In the genomic region with DNA sequence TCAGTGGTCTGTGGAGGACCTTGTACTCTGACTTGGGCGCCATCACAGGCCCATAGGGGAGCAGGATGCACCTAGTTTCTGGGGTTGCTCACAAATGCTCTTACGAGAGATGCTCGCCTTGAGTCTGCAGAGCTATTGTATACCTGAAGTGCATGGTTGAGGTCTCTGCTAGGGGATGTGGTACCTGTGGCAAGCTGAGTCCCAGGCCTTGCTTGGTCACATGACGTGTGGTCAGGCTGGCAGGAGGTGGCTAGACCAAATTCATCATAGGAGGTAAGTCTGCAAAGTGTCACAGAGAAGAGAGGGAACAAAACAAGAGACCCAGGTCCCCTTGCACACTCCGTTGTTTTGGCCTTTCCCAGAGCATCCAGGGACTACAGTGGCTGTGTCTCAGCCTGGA, we compare ENCODE assay signal across 14 mouse cellular contexts. TPM values are rescaled to one million over a fixed set of nuclear protein-coding genes. Genes with fewer than 3 reads are reported as not detected.
"Had no signal": no experiment of that assay in that cellular context is flagged by ENCODE, and none has a peak within 500 bp of the region (broad histone marks: within the 10 kb centered on the region; RNA-seq: fewer than 3 reads in every experiment).

No protein-coding gene starts in this region.

- DNase-seq: lung, adult 18-20 months; lung, embryonic 14.5 days; lung, postnatal 14 days; lung, postnatal 36 days; midbrain, embryonic 14.5 days; retina, postnatal 1 day; right cerebral cortex, adult 18-20 months; right cerebral cortex, postnatal 25 days; right cerebral cortex, postnatal 4 days; thymus, adult 18-20 months; thymus, postnatal 14 days; thymus, postnatal 4 days had no signal

RNA-seq across cellular contexts. Expression of gene Sectm1b, which starts 43.9 kb away (rescaled TPM):
- total RNA-seq: megakaryocyte progenitor cell, adult 5-6 weeks; megakaryocyte-erythroid progenitor cell, adult 5-6 weeks had no signal
